Mouse (Mus musculus): ENCODE results near the gene Ubac2.

DNA sequence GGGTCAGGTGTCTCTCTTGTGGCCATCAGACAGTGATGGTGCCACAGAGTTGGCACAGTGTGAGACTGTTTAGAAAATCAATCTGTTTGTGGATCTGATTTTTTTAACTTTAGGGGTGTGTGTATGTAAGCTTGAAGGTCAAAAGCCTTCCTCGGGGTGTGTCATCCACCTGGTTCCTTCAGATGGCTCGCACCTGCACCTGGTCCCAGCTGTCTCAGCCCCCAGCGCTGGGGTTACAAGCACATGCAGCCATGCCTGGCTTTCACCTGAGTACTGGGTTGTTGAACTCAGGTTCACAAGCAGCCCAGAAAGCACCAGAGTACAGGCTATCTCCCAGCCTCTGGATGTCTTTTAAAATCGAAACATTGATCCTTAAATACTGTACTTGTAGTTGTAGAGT lies 115.2 kb downstream of the Ubac2 start:
- TF ChIP-seq CTCF (IDR thresholded peaks at IDR 0.05; ENCODE audit: low read depth, low read length): no peak
- no peak for TF ChIP-seq TAL1 (conservative IDR thresholded peaks at IDR 0.05; ENCODE audit: low read depth, low read length)
